Mouse (Mus musculus): ENCODE data around the gene Armc8. TPM values are rescaled to one million over a fixed set of nuclear protein-coding genes. Genes with fewer than 3 reads are reported as not detected.
A peak's percentile ranks its signal among the peaks of the same experiment; 100 is the strongest.

Armc8 gene
- total RNA-seq, 2 experiments from 2014 or later: 24.2 to 27.6 TPM

GRCm38 (mm10) chr9:99531865-99532264 lies 36.8 kb downstream of the Armc8 start:
- DNase-seq: no peak
- intact Hi-C loops (cut with DNase I): no loop called here

GRCm38 (mm10) chr9:99505875-99506274 lies 62.8 kb downstream of the Armc8 start:
- intact Hi-C loops (cut with DNase I): no loop called here
- DNase-seq: no peak

GRCm38 (mm10) chr9:99499336-99499735 lies 69.4 kb downstream of the Armc8 start:
- no peak for DNase-seq
- intact Hi-C loops (cut with DNase I): no loop called here

- DNase-seq: no peak
- intact Hi-C loops (cut with DNase I): no loop called here
These were observed 76.0 kb downstream of the Armc8 start for GRCm38 (mm10) chr9:99492634-99493200.

DNA sequence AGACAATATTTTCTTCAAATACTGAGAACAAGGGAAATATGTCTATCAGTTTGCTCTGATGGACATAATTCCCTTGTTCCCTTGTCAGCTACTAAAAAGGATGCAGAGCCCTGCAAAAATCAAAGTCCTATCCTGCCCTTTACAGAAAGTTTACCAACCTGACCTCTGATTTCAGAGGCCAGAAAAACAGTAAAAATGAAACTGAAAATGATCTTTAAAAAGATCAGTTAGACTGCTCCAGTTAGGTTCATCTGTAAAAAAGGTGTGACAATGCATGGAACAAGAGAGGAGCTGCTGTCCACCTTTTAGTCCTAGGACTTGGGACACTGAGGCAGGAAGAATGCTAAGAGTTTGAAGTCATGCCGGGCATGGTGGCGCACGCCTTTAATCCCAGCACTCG lies 77.6 kb downstream of the Armc8 start:
- DNase-seq: no peak
- intact Hi-C loops (cut with DNase I): no loop called here

DNA sequence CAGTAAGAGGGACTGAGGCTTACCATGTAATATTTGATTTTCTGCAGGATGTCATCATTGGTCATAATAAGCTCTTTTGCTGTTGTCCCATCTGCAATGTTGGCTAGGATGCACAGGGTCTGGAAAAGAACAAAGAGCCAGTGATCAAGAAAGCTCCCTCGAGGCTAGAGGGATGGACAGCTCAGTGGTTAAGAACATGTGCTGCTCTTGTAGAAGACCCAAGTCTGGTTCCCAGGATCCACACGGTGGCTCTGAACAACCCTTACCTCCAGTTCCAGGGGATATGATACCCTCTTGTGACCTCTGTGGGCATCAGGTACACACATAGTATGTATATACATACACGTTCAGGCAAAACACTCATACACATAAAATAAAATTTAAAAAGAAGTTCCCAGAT lies 80.9 kb downstream of the Armc8 start:
- DNase-seq: no peak
- intact Hi-C loops (cut with DNase I): no loop called here

- DNase-seq: no peak
- intact Hi-C loops (cut with DNase I): no loop called here
These were observed 81.5 kb downstream of the Armc8 start for GRCm38 (mm10) chr9:99487126-99487695.

- intact Hi-C loops (cut with DNase I): no loop called here
- DNase-seq: no peak
These were observed 83.6 kb downstream of the Armc8 start for GRCm38 (mm10) chr9:99485144-99485543.

DNA sequence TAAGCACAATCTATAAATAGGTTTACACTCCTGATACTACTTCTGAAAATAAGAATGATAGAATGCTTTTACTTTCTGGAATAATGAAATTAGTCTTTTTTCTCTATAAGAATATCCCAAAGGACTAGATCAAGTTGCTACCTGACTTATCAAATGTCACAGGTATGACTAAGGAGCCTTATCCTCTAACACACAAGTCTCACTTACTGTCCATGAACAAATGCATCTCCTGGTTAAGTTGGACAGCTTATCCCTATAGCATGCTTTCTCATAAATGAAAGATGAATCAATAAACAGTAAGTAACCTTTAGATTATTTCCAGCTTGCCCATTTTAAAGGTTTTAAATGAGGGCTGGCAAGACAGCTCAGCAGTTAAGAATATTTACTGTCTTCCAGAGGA lies 84.1 kb downstream of the Armc8 start:
- DNase-seq: no peak
- intact Hi-C loops (cut with DNase I): no loop called here

GRCm38 (mm10) chr9:99483191-99483590 lies 85.5 kb downstream of the Armc8 start:
- DNase-seq: no peak
- intact Hi-C loops (cut with DNase I): no loop called here

GRCm38 (mm10) chr9:99480764-99481163 lies 87.9 kb downstream of the Armc8 start:
- DNase-seq: no peak
- intact Hi-C loops (cut with DNase I): no loop called here

GRCm38 (mm10) chr9:99479181-99479711 lies 89.5 kb downstream of the Armc8 start:
- DNase-seq: peak; percentile 9 to 16
- intact Hi-C loops (cut with DNase I): no loop called here

- intact Hi-C loops (cut with DNase I): no loop called here
- no peak for DNase-seq
These were observed 97.4 kb downstream of the Armc8 start for GRCm38 (mm10) chr9:99471334-99471733.

- intact Hi-C loops (cut with DNase I): no loop called here
- no peak for DNase-seq
These were observed 98.2 kb downstream of the Armc8 start for GRCm38 (mm10) chr9:99470347-99471092.

- intact Hi-C loops (cut with DNase I): loop anchor here (10.0 kb wide), 1 partner anchor 195 kb away; no protein-coding TSS in a partner anchor
These were observed 98.9 kb downstream of the Armc8 start for GRCm38 (mm10) chr9:99469681-99470273.

DNA sequence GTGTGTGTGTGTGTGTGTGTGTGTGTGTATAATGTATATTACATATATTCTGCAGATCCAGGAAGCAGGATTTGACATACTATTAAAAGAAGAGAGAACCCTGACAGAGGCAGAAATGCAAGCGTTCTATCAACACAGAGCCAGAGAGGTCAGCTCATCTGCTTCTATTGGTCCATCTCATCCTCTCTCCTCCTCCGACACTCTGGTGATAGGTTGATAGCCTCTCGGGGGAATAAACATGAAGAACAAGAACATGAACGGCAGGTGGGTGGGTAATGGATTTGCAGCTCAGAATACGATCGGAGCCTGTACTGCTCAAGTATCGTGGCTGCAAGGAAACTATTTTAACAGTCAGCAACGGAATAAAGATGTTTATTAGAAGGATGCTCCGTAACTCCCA lies 100.1 kb downstream of the Armc8 start:
- DNase-seq: no peak
- intact Hi-C loops (cut with DNase I): loop anchor here (10.0 kb wide), 1 partner anchor 196 kb away; no protein-coding TSS in a partner anchor

More at GRCm38 (mm10) chr9:99469681-99470273, 98.9 kb downstream of the Armc8 start:
- peak in 1 of 2 experiments; percentile 16 for DNase-seq

DNA sequence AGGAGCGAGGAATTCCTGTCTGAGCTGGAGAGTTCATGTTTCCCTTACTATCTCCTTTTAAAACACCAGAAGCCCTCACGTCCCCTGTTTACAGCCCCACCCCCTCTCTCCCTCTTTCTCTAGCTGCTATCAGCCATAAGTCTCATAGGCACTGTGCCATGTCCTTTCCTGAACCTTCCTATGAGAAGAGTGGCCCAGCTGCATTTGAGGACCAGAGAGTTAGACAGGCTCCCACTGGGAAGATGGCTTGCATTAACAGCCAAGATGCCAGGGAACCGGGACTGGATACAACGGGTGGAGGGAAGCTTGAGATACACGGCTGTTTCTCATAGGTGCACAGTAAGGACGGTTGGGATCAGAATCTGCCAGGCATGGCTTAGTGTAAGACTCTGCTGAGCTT lies 103.8 kb downstream of the Armc8 start:
- DNase-seq: no peak
- intact Hi-C loops (cut with DNase I): loop anchor here (10.0 kb wide), 1 partner anchor 200 kb away; no protein-coding TSS in a partner anchor

GRCm38 (mm10) chr9:99459730-99460129 lies 109.0 kb downstream of the Armc8 start:
- no peak for DNase-seq
- intact Hi-C loops (cut with DNase I): loop anchor here (2.0 to 10.0 kb wide), 2 partner anchors 121 to 205 kb away; no protein-coding TSS in a partner anchor

GRCm38 (mm10) chr9:99458529-99459208 lies 110.0 kb downstream of the Armc8 start:
- intact Hi-C loops (cut with DNase I): loop anchor here (2.0 kb wide), 1 partner anchor 122 kb away; no protein-coding TSS in a partner anchor
- DNase-seq: peak; percentile 17 to 49

GRCm38 (mm10) chr9:99454211-99454610 lies 114.5 kb downstream of the Armc8 start:
- DNase-seq: no peak
- intact Hi-C loops (cut with DNase I): loop anchor here (5.0 kb wide), 1 partner anchor 77 kb away; no protein-coding TSS in a partner anchor
